Mouse (Mus musculus) lung, postnatal 0 days (tissue): ENCODE measurements around the gene Abcg5.

Experiments used
- CTCF ChIP-seq: IDR thresholded peaks from 2 replicates; pipeline ENCODE4 v1.5.1; 2016; ENCODE audit warnings: antibody characterized with exemption, mild to moderate bottlenecking
- EP300 ChIP-seq: IDR thresholded peaks from 2 replicates; pipeline ENCODE4 v1.6.1; 2016; ENCODE audit warnings: antibody characterized with exemption, mild to moderate bottlenecking, control low read depth

DNA sequence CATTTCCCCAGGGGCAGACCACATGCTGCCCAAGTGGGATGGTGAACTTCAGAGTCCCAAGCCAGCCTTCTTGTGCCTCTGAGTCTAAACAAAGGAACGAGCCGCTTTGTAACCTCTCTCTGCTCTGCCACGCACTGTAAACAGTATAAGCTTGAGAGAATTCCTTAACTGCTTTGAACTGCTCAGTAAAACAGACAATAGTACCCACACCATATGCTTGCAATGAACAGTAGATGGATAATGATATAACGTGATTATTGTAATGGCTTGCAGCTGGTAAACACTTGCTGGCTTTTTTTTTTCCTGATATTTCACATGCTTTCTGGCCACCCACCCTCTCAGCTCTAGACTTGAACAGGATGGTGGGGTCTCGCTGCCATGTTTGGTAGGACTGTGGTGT is 5.2 kb upstream of the Abcg5 start:
- TF ChIP-seq CTCF: no peak
- no peak for TF ChIP-seq EP300
